Mouse (Mus musculus): Measurements from ENCODE around the gene Pfdn2.

Gene Pfdn2

GRCm38 (mm10) chr1:171356814-171357213 is 11.3 kb downstream of the Pfdn2 start:
- DNase-seq (ENCODE audit: low spot score) = no peak

GRCm38 (mm10) chr1:171358421-171358820 is 13.0 kb downstream of the Pfdn2 start:
- DNase-seq (ENCODE audit: low spot score) = no peak

- no peak for DNase-seq (ENCODE audit: low spot score)
Observed at GRCm38 (mm10) chr1:171360253-171360652, 14.8 kb downstream of the Pfdn2 start.

DNA sequence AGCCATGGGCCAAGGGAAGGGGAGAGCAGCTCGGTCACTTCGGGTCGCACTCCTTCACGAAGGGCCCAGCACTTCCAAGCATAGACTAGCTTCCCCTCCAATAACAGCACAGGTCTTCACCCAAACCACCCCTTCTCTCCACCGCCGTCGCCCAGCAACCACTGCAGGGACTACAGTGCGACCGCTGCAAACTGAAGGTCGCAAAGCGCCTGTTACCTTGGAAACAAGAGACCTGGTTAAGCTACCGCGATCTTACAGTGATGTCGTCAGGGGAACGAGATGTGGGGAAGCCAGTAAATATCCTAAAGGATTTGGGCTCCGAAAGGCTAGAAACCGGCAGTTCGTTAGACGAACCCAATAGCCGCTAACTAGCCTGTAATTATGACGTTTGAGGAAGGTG is 15.2 kb downstream of the Pfdn2 start, which contains the start of gene Klhdc9:
Gene Klhdc9 (minus strand): TSS at position 143 of the 400 bp plus-strand sequence.
- peak; percentile 89 for DNase-seq (ENCODE audit: low spot score)

GRCm38 (mm10) chr1:171361106-171362103 is 15.9 kb downstream of the Pfdn2 start:
- DNase-seq (ENCODE audit: low spot score) = no peak

- no peak for DNase-seq (ENCODE audit: low spot score)
Observed at GRCm38 (mm10) chr1:171365934-171366333, 20.5 kb downstream of the Pfdn2 start.

- no peak for DNase-seq (ENCODE audit: low spot score)
Observed at GRCm38 (mm10) chr1:171369845-171370556, 24.5 kb downstream of the Pfdn2 start, which contains the start of gene Nectin4. Gene Nectin4 (plus strand): TSS chr1:171370099.

DNA sequence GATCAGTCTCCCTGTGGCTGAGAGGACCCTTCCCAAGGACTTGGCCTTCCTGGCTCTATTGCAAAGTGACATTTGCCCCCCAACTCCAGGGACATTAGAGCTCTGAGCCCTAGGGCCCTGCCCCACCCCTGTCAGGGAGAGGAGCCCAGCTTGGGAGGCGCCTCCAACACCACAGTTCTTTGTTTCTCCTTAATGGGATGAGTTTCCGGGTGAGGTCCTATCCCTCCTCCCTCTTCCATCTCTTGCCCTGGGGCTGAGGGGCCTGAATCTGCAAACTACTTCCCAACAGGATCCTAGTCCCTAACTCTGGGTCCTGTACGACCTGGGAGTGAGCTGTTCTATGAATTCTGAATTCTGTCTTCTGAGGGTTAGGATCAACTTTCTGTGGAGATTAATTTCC is 27.4 kb downstream of the Pfdn2 start:
- DNase-seq (ENCODE audit: low spot score) = no peak

DNA sequence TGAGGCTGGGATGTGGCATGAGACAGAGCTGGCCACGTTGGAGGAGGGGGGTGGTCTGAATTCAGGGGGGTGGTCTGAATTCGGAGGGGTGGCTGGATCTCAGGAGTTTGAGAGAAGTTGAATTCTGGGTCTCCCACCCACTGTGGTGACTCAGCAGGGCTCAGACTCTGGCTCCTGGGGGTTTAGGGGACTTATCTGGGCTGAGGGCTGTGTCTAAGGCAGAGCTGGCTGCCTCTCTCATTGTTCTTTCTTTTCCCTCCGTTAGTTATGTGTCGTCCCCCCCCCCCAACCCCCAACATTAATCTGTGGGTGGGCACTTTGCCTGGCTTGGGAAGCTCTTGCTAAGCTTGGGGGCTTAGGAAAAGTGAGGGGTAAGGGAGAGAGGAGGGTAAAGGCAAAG is 28.5 kb downstream of the Pfdn2 start:
- DNase-seq (ENCODE audit: low spot score) = no peak

- DNase-seq (ENCODE audit: low spot score) = no peak
Observed at GRCm38 (mm10) chr1:171375646-171376097, 30.2 kb downstream of the Pfdn2 start.

DNA sequence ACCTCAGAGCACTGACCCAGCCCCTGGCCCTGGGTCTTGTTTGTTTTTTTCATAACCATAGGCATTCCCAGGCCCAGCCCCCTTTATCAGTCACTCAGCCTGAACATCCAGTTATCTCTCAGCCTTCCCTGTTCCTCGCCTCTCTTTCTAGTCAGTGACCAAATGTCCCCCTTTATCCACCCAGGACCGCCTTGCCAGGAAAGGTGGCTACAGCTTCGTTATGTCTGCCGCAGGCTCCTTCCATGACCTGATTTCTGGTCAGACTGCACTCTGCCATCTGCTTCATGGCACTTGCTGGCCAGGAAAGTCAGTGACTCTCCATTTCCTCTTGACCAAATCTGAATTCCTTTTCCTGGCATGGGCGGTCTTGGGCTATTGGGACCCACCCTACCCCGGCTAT is 32.8 kb downstream of the Pfdn2 start:
- DNase-seq (ENCODE audit: low spot score) = no peak

DNA sequence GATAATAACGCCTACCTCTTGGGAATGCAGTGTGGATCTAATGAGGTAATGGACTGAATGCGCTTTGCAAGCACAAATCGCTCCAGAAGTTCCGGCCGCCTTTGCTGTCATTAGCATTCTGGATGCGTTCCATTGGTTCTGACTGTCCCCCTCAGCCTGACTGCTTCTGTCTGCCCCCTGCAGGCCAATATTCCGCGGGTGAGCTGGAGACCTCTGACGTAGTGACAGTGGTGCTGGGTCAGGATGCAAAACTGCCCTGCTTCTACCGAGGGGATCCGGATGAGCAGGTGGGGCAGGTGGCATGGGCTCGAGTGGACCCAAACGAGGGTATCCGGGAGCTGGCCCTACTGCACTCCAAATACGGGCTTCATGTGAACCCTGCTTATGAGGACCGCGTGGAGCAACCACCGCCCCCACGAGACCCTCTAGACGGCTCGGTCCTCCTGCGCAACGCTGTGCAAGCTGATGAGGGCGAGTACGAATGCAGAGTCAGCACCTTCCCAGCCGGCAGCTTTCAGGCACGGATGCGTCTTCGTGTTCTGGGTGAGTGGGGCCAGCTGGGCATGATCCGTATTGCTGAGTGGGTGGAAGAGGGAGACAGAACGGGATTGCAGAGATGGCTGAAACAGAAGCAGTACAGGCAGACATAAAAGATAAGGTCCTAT is 34.6 kb downstream of the Pfdn2 start:
- DNase-seq (ENCODE audit: low spot score) = peak; percentile 63

DNA sequence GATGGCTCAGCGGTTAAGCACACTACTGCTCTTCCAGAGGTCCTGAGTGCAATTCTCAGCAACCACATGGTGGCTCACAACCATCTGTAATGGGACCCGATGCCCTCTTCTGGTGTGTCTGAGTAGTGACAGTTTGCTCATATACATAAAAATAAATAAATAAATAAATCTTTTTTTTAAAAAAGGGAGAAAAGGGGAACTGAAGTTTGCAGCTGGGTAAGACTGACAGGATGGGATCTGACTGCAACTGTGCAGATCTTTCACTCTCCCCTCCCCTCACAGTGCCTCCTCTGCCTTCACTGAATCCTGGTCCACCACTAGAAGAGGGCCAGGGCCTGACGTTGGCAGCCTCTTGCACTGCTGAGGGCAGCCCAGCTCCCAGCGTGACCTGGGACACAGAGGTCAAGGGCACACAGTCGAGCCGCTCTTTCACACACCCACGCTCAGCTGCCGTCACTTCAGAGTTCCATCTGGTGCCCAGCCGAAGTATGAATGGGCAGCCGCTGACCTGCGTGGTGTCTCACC is 36.7 kb downstream of the Pfdn2 start:
- no peak for DNase-seq (ENCODE audit: low spot score)

GRCm38 (mm10) chr1:171384361-171384760 is 38.9 kb downstream of the Pfdn2 start:
- no peak for DNase-seq (ENCODE audit: low spot score)

DNA sequence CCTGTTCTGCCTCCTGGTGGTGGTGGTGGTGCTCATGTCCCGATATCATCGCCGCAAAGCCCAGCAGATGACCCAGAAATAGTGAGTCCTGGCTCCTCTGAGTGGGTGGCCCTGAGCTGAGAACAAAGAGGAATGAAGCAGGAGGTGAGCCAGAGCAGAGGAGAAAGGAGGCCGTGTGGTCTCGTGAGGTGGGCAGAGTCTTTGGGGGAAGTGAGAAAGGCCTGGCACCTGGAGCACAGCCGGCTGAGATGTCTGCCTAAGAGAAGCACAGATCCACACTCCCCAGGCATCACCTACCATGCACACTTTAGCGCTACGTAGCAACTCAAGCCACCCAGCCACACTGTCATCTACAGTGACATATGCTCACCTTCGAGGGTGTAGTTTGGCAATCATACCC is 39.7 kb downstream of the Pfdn2 start:
- DNase-seq (ENCODE audit: low spot score) = no peak

DNA sequence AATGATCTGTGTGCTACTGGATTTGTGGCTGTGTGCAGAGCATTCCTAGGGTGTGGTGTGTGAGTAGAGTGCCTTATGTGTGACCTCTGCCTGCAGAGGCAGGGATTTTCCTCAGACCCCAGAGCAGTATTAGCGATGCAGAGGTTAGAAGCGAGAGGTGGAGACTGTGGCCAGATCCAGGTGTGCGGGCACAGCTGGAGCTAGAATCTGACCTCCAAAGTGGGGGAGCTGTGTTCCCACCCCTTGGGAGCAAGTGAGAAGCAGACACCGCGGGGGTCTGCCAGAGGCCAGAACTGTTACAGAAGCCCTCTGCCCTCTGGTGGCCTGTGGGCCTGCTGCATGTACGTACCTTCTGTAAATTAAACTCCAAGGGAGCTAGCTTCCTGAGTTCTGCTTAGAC is 41.6 kb downstream of the Pfdn2 start:
- no peak for DNase-seq (ENCODE audit: low spot score)

GRCm38 (mm10) chr1:171388376-171389102 is 43.1 kb downstream of the Pfdn2 start, which contains the start of gene Arhgap30:
Gene Arhgap30 (plus strand): TSS chr1:171388954.
- no peak for DNase-seq (ENCODE audit: low spot score)

DNA sequence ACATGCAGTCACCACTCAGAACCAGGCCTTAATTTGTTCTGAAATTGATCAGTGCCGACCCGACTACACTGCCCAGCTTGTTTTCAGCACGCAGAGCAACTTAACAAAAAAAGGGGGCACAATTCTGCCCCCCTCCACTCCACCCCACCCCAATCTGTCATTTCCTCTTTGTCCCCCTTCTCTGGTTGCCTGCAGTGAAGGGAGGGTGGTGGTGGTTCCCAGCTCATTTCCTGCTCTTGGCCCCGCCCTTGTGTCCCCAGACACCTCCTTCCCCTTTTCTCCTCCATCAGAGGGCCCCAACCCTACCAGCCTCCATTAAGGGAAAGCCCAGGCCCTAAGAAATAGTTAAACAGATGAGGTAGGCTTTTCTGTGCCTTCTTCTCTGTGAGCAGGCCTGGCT is 44.6 kb downstream of the Pfdn2 start:
- DNase-seq (ENCODE audit: low spot score) = no peak

- no peak for DNase-seq (ENCODE audit: low spot score)
Observed at GRCm38 (mm10) chr1:171401821-171402220, 56.4 kb downstream of the Pfdn2 start.

GRCm38 (mm10) chr1:171402991-171403390 is 57.5 kb downstream of the Pfdn2 start:
- no peak for DNase-seq (ENCODE audit: low spot score)

- no peak for DNase-seq (ENCODE audit: low spot score)
Observed at GRCm38 (mm10) chr1:171407263-171407662, 61.8 kb downstream of the Pfdn2 start.

Data from left cerebral cortex, adult 11 months (tissue).